Mouse (Mus musculus) liver, embryonic 14.5 days (tissue): ENCODE measurements around the gene Slc28a1.

ENCODE experiments used
- CTCF ChIP-seq: IDR thresholded peaks from 2 replicates; pipeline ENCODE4 v1.5.1; 2016; ENCODE audit warnings: antibody characterized with exemption, low read depth, control low read depth
- EP300 ChIP-seq: IDR thresholded peaks from 2 replicates; pipeline ENCODE4 v1.6.1; 2016; ENCODE audit warnings: antibody characterized with exemption, low read depth

DNA sequence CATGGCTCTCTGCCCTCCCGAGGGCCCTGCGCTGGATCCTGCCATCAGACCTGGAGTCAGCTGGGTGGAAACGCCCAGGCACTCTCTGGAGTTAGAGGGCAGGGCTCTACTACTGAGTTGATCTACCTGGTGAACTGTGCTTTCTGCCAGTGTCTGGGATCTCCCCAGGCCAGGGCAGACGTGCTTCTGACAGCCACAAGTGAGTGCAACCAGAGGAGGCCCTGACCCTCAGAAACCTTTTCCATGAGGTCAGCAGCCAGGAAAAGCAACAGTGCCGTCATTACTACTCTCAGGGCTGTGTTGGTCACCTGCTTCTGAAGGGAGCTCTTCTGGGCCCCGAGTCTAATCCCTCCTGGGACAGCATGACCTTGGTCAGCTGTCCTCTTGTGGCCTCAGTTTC lies 37.6 kb upstream of the Slc28a1 start:
- TF ChIP-seq CTCF (no peak), EP300 (no peak)
